Comparison of ENCODE assay signal across 9 mouse cellular contexts in genomic region chr3:86787423-86788123, GRCm38 (mm10).
DNase-seq lines count a peak whose midpoint lies in the region; ATAC-seq and TF ChIP-seq lines count a peak whose summit lies in the region.
"Had no signal": no experiment of that assay in that cellular context is flagged by ENCODE, and none has a peak within 500 bp of the region (broad histone marks: within the 10 kb centered on the region; RNA-seq: fewer than 3 reads in every experiment).

No protein-coding gene starts in this region.

- no peak for TF ChIP-seq EP300 in stomach, postnatal 0 days (optimal IDR thresholded peaks at IDR 0.05)

- H3K4me3 ChIP-seq in midbrain, embryonic 10.5 days: no peak overlapping the region
- H3K4me3 ChIP-seq in midbrain, embryonic 11.5 days (ENCODE audit: low read depth, low read length): no peak overlapping the region
- no peak overlapping the region for H3K4me3 ChIP-seq in intestine, postnatal 0 days (ENCODE audit: low read depth, low read length)
- H3K4me3 ChIP-seq in stomach, postnatal 0 days (ENCODE audit: low read depth, low read length): no peak overlapping the region
- H3K4me3 ChIP-seq in kidney, embryonic 16.5 days (ENCODE audit: low read length): no peak overlapping the region
- H3K4me3 ChIP-seq: erythroblast, embryonic 14.5 days had no signal

- H3K4me1 ChIP-seq in midbrain, embryonic 10.5 days: peaks cover 53% of the 10 kb centered on the region
- H3K4me1 ChIP-seq in midbrain, embryonic 11.5 days (ENCODE audit: control insufficient read depth, insufficient read depth, low read length): peaks cover 11% of the 10 kb centered on the region
- H3K4me1 ChIP-seq in intestine, postnatal 0 days (replicated peaks; ENCODE audit: control insufficient read depth, insufficient read depth, low read length): 0 out of 2 replicates have a peak, but pooled peaks cover 6% of the 10 kb centered on the region
- H3K4me1 ChIP-seq in stomach, postnatal 0 days (replicated peaks; ENCODE audit: control insufficient read depth, insufficient read depth): no peaks in the 10 kb centered on the region
- no peaks in the 10 kb centered on the region for H3K4me1 ChIP-seq in kidney, embryonic 16.5 days (ENCODE audit: insufficient read depth, low read length)

- no peak for ATAC-seq in midbrain, embryonic 11.5 days (ENCODE audit: low FRiP score)
- no peak for ATAC-seq in intestine, postnatal 0 days
- ATAC-seq in stomach, postnatal 0 days (ENCODE audit: low FRiP score, low TSS enrichment): no peak
- no peak for ATAC-seq in kidney, embryonic 16.5 days (ENCODE audit: low FRiP score, low TSS enrichment)

- WGBS in midbrain, embryonic 10.5 days: 88% methylated on average over 10 of the region's 10 CpGs
- 87% methylated on average over 10 of the region's 10 CpGs for WGBS in midbrain, embryonic 11.5 days
- WGBS in intestine, postnatal 0 days: 74% methylated on average over 10 of the region's 10 CpGs
- WGBS in stomach, postnatal 0 days: 70% methylated on average over 10 of the region's 10 CpGs
- 79% methylated on average over 10 of the region's 10 CpGs for WGBS in kidney, embryonic 16.5 days

- peak; percentile 39 for DNase-seq in cerebellum, adult 9-10 months
- no peak for DNase-seq in cerebellum, postnatal 14 days
- DNase-seq in midbrain, embryonic 10.5 days (ENCODE audit: low spot score): no peak
- DNase-seq in midbrain, embryonic 11.5 days (ENCODE audit: low spot score, missing footprints): no peak
- DNase-seq in stomach, postnatal 0 days (ENCODE audit: low spot score): no peak
- DNase-seq in thymus, adult 18-20 months: no peak

- no peaks in the 10 kb centered on the region for H3K27me3 ChIP-seq in midbrain, embryonic 10.5 days (ENCODE audit: low read depth, poor library complexity, severe bottlenecking)
- H3K27me3 ChIP-seq in midbrain, embryonic 11.5 days (ENCODE audit: control insufficient read depth, insufficient read depth, low read length): no peaks in the 10 kb centered on the region
- no peaks in the 10 kb centered on the region for H3K27me3 ChIP-seq in intestine, postnatal 0 days (replicated peaks; ENCODE audit: control insufficient read depth, insufficient read depth, low read length)
- H3K27me3 ChIP-seq in stomach, postnatal 0 days (ENCODE audit: control insufficient read depth, insufficient read depth, low read length): no peaks in the 10 kb centered on the region
- H3K27me3 ChIP-seq in kidney, embryonic 16.5 days (ENCODE audit: insufficient read depth, low read length): no peaks in the 10 kb centered on the region

- peak overlapping the region; percentile 73 for H3K27ac ChIP-seq in midbrain, embryonic 10.5 days (replicated peaks)
- no peak overlapping the region for H3K27ac ChIP-seq in midbrain, embryonic 11.5 days (ENCODE audit: low read depth, low read length)
- H3K27ac ChIP-seq in intestine, postnatal 0 days (ENCODE audit: low read depth, low read length): peak overlapping the region; percentile 15; the same call in 1 of the 2 replicates
- peak overlapping the region; percentile 35 for H3K27ac ChIP-seq in stomach, postnatal 0 days (replicated peaks)
- no peak overlapping the region for H3K27ac ChIP-seq in kidney, embryonic 16.5 days (ENCODE audit: low read length)

- no peak for TF ChIP-seq CTCF in intestine, postnatal 0 days (IDR thresholded peaks at IDR 0.05; ENCODE audit: low read depth)
- TF ChIP-seq CTCF in stomach, postnatal 0 days (IDR thresholded peaks at IDR 0.05; ENCODE audit: low read depth): no peak

- no peak overlapping the region for H3K4me2 ChIP-seq in midbrain, embryonic 11.5 days
- H3K4me2 ChIP-seq in intestine, postnatal 0 days (replicated peaks; ENCODE audit: low read depth): no peak overlapping the region
- H3K4me2 ChIP-seq in stomach, postnatal 0 days (replicated peaks; ENCODE audit: low read depth): no peak overlapping the region
- no peak overlapping the region for H3K4me2 ChIP-seq in kidney, embryonic 16.5 days (replicated peaks; ENCODE audit: low read depth, low read length)

- no peak overlapping the region for H3K9ac ChIP-seq in midbrain, embryonic 11.5 days (ENCODE audit: low read length)
- no peak overlapping the region for H3K9ac ChIP-seq in intestine, postnatal 0 days (ENCODE audit: low read depth, low read length)
- no peak overlapping the region for H3K9ac ChIP-seq in stomach, postnatal 0 days (ENCODE audit: low read length)
- no peak overlapping the region for H3K9ac ChIP-seq in kidney, embryonic 16.5 days (replicated peaks; ENCODE audit: low read length)

- peaks cover 61% of the 10 kb centered on the region for H3K36me3 ChIP-seq in midbrain, embryonic 10.5 days
- no peaks in the 10 kb centered on the region; the same call in 1 of the 2 replicates for H3K36me3 ChIP-seq in midbrain, embryonic 11.5 days (ENCODE audit: control insufficient read depth, insufficient read depth, low read length)
- peaks cover 10% of the 10 kb centered on the region for H3K36me3 ChIP-seq in intestine, postnatal 0 days (ENCODE audit: control insufficient read depth, insufficient read depth)
- no peaks in the 10 kb centered on the region for H3K36me3 ChIP-seq in stomach, postnatal 0 days (ENCODE audit: control insufficient read depth, insufficient read depth, low read length)
- H3K36me3 ChIP-seq in kidney, embryonic 16.5 days (ENCODE audit: insufficient read depth, low read length): no peaks in the 10 kb centered on the region

- no peaks in the 10 kb centered on the region for H3K9me3 ChIP-seq in midbrain, embryonic 10.5 days (replicated peaks)
- H3K9me3 ChIP-seq in midbrain, embryonic 11.5 days (ENCODE audit: control insufficient read depth, low read length): no peaks in the 10 kb centered on the region
- no peaks in the 10 kb centered on the region for H3K9me3 ChIP-seq in intestine, postnatal 0 days (ENCODE audit: control insufficient read depth)
- no peaks in the 10 kb centered on the region for H3K9me3 ChIP-seq in stomach, postnatal 0 days (ENCODE audit: control insufficient read depth, low read length)
- no peaks in the 10 kb centered on the region for H3K9me3 ChIP-seq in kidney, embryonic 16.5 days (ENCODE audit: low read length)

Comparison
In these comparisons a context has a peak if more than half of its experiments do, and no peak if none do; other contexts are left out.
1. H3K27ac ChIP-seq: peak in midbrain, embryonic 10.5 days (single experiment), intestine, postnatal 0 days (single experiment) and stomach, postnatal 0 days (single experiment); none in midbrain, embryonic 11.5 days (single experiment) and kidney, embryonic 16.5 days (single experiment).